Mouse (Mus musculus) thymus, postnatal 4 days (tissue): ENCODE results near the gene Hilpda.

Source experiments
- DNase-seq: peaks from one replicate; pipeline ENCODE4 v3.0.0; 2021

The Hilpda gene

GRCm38 (mm10) chr6:29278513-29279267 lies 6.4 kb downstream of the Hilpda start:
- peak; percentile 63 for DNase-seq

- no peak for DNase-seq
These were observed 7.0 kb downstream of the Hilpda start, which contains the start of gene Fam71f2 for GRCm38 (mm10) chr6:29279293-29279692. Gene Fam71f2 (plus strand): TSS chr6:29279593.

DNA sequence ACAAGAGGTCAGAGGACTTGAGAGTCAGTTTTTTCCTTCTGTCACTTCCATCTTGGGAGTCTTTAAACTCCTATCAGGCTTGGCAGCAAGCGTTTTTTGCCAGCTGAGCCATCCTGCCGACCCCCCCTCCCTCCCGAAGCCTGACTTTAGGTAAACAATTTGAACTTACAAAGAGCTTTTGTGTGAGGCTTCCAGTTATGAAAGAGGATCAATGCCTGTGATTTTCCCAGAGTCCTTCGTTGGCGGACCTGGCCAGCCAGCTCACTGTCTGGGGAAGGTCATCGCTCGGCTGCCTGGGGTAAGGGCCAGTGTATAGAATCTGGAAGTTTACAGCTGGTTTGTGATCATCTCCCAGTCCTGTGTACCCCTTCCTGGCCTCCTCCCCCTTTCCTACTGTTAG lies 8.4 kb downstream of the Hilpda start:
- no peak for DNase-seq

GRCm38 (mm10) chr6:29286870-29287269 lies 14.6 kb downstream of the Hilpda start:
- DNase-seq = no peak

- DNase-seq = peak; percentile 42
These were observed 15.2 kb downstream of the Hilpda start for GRCm38 (mm10) chr6:29287481-29287880.

DNA sequence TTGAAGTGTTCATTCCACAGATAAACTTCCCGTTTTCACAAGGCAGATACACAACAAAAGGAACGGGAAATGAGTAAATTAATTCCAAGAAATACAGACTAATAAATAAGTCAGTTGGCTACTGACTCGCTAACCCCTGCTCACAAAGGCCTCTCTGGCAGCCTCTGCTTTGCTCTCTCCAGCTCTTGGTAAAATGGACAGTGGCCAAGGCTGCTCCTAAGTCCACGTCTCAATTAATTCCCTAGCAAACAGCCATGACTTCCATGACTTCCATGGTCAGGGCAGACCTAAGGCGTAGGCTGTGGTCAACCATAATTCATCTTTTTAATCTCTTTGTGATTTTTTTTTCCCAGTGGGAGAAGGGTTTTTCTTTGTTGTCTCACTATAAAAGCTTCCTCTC lies 15.7 kb downstream of the Hilpda start:
- DNase-seq = no peak

- no peak for DNase-seq
These were observed 16.4 kb downstream of the Hilpda start for GRCm38 (mm10) chr6:29288651-29289050.

DNA sequence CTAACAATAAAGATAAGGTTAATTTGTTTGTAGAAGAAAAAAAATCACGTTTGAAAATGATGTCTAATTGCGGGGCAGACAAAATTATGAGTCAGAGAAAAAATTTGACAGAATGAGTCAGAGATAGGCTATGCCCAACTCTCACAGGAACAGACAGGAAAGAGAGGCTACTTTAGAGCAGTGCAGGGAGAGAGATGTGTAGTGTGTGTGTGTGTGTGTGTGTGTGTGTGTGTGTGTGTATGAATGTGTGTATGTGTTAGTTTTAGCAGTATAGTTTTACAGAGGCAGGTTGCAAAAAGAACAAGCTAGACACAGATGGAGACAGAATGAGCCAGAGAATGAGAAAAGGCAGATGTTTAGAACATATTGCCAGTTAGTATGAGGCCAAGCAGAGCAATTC lies 26.8 kb downstream of the Hilpda start:
- no peak for DNase-seq

- DNase-seq = no peak
These were observed 31.0 kb downstream of the Hilpda start for GRCm38 (mm10) chr6:29303251-29303650.

GRCm38 (mm10) chr6:29303726-29304125 lies 31.4 kb downstream of the Hilpda start:
- no peak for DNase-seq

DNA sequence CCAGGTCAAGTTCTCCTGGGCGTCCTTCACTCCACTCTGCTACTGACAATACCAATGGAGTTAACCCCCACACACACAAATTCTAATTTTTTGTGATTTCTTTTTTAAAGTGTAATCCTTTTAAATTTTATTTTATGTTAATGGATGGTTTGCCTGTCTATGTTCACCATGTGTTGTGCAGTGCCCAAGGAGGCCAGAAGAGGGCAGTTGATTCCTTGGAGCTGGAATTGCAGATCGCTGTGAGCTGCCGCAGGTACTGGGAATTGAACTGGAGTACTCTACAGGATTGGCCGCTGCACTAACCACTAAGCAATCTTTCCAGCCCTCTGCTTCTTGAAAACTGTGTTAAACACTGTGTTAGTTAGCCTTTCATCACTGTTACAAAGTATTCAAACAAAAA lies 33.2 kb downstream of the Hilpda start:
- DNase-seq = peak; percentile 21

DNA sequence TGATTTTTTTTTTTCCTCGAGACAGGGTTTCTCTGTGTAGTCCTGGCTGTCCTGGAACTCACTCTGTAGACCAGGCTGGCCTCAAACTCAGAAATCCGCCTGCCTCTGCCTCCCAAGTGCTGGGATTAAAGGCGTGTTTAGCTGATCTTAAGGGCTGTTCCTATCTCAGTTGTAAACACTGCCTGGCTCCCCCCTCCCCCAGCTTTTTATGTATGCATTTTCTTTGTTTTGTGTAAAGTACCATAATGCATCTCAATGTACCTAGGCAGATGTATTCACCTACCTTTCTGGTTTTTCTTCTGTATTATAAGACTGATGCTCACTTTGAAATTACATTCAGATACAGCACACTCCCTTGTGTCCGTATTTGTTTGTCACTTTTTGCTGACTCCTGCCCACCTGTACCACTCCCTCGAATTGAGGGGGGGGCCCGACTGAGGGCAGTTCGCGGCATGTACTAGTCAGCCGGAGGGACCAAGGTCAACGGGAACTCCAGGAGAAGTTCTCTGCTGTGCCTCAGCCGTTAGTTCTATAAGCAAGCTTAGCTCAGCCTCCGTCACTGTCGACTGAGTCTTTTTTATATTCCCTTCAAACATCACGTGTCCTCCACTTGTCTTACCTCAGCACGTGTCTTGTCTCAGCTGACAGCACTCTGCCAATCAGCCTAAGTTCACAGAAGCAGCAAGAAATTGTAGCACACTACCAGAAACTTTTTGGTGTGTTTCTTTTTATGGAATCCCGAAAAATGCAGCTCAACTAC lies 36.7 kb downstream of the Hilpda start:
- DNase-seq = no peak

GRCm38 (mm10) chr6:29313690-29314202 lies 41.5 kb downstream of the Hilpda start:
- no peak for DNase-seq

DNA sequence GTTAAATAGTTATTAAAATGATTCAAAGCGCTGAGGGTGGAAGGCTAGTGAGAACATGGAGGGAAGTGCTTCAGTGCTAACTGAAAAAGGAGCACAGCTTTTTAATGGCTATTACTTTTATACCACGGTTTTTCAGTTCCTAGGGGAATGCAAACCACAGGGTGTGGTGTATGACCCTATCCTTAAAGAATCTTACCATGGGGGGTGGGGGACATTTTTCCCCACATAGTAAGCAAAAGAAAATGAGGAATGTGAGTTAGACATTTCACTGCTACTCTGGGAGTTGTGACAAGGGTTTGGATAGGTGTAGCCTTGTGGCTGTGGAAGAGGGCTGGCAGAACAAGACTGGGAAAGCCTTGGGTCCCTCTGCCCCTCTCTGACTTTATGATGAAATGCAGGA lies 45.0 kb downstream of the Hilpda start:
- no peak for DNase-seq

GRCm38 (mm10) chr6:29317941-29318340 lies 45.7 kb downstream of the Hilpda start:
- DNase-seq = no peak

DNA sequence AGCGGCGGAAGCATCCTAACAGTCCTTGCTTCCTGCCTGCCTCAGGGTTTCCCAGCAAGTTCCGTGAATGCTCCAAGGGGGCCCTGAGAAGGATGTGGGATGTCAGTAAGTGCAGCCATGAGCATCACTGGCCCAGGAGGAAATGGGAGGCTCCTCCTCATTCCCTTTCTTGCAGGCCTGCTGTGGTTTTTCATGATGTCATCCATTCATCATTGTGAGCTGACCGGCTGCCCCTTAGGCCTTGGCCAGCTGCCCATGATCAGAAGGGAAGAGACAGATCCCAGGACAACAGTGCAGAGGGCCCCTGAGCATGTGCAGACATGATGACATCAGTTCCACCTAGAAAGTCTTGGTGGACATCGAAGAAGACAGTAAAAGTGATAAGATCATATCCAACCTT lies 46.6 kb downstream of the Hilpda start, which contains the start of gene Fam71f1:
Gene Fam71f1 (plus strand): TSS at position 262 of the 400 bp plus-strand sequence.
- DNase-seq = no peak

GRCm38 (mm10) chr6:29321586-29321985 lies 49.3 kb downstream of the Hilpda start:
- DNase-seq = no peak

DNA sequence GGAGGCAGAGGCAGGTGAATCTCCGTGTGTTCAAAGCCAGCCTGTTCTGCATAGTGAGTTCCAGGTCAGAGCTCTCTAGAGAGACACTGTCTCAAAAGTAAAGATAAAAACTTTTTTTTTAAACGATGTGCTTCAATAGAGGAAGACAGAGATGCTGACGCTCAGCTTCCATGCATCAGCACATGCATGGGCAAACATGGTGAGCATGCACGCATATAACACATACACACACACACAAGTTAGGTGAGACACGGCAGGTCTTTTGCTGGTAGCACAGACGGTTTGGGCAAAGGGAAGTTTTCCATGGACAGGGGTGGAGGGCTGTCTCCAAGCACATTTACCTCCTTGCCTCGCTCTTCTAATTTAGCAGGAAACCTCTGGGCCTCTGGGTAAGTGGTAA lies 49.9 kb downstream of the Hilpda start:
- DNase-seq = no peak

GRCm38 (mm10) chr6:29322735-29323134 lies 50.4 kb downstream of the Hilpda start:
- no peak for DNase-seq
